Mouse (Mus musculus) stomach, postnatal 0 days (tissue): ENCODE results near the gene Slc23a4.

ENCODE experiments used
- CTCF ChIP-seq: IDR thresholded peaks from 2 replicates; pipeline ENCODE4 v1.5.1; 2016; ENCODE audit warnings: antibody characterized with exemption, low read depth, mild to moderate bottlenecking, moderate library complexity
- EP300 ChIP-seq: optimal IDR thresholded peaks from 2 replicates; pipeline ENCODE3; 2016; ENCODE audit warnings: antibody characterized with exemption

DNA sequence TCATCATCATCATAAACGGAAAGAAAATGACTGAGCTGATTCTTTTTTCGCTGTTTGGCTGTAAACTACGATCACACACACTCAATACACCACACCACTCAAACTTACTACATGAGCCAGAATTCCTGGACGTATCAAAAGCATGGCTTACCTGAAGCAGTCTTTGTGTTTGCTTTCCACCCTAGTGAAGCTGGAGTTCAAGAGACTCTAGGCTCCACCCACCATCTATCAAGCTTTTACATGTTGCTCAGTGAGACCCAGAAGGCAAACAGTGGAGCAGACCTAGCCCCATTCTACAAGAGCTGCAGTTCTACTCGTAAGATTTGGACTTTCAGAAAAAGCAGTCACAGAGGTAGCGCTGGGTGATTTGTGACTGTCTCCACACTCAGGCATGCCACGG is 85.6 kb downstream of the Slc23a4 start:
- TF ChIP-seq CTCF (no peak), EP300 (no peak)
